Mouse (Mus musculus): ENCODE data around the gene Tent4a. TPM values are rescaled to one million over a fixed set of nuclear protein-coding genes. Genes with fewer than 3 reads are reported as not detected.

Gene Tent4a
- polyA plus RNA-seq, 1 experiment from 2014 or later = 7.5 TPM

DNA sequence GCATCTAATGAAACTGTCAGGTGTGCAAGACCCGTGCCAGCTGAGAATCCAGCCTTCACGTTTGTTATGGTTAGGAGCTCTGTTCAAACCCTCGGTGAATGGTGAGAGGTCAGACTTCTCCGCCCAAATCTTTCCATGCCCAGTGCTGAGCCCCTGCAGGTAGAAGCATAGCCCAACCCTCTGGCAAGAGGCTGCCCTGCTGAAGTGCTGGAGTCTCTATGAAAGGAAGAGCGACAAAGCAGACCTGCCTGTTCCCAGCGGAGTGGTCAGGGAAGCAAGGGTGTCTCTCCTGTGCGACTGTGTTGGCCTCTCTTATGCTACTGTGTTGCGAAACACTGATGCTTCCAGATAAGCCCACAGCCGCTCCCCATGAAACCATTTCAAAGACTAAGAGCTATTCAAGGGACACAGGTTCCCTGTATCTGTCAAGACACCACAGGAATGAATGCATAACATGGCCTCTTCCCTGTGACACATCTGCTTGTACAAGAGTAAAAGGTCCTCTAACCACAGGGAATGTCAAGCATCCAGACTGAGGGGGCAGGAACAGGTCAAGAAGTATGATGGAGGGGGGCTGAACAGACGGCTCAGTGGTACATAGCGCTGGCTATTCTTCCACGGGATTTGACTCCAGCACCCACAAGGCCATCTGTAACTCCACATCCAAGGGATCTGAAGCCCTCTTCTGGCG, 45.7 kb downstream of the Tent4a start:
- peaks cover 23% of the 10 kb centered on the region for H3K27me3 ChIP-seq (replicated peaks; ENCODE audit: control insufficient read depth, insufficient read depth, low read length)
- H3K4me2 ChIP-seq (ENCODE audit: low read length) = no peak overlapping the region
- no peak overlapping the region for H3K27ac ChIP-seq (ENCODE audit: low read length)
- H3K9me3 ChIP-seq (ENCODE audit: control insufficient read depth, low read length) = no peaks in the 10 kb centered on the region
- no peak overlapping the region for H3K9ac ChIP-seq (replicated peaks; ENCODE audit: low read depth, low read length)
- ATAC-seq = no peak
- H3K4me1 ChIP-seq (replicated peaks; ENCODE audit: control insufficient read depth, insufficient read depth, low read length) = peaks cover 7% of the 10 kb centered on the region; the same call in 1 of the 2 replicates
- no peaks in the 10 kb centered on the region for H3K36me3 ChIP-seq (ENCODE audit: control insufficient read depth, insufficient read depth)
- H3K4me3 ChIP-seq (replicated peaks; ENCODE audit: low read length) = no peak overlapping the region
- 39% methylated on average over 13 of the region's 13 CpGs for WGBS

DNA sequence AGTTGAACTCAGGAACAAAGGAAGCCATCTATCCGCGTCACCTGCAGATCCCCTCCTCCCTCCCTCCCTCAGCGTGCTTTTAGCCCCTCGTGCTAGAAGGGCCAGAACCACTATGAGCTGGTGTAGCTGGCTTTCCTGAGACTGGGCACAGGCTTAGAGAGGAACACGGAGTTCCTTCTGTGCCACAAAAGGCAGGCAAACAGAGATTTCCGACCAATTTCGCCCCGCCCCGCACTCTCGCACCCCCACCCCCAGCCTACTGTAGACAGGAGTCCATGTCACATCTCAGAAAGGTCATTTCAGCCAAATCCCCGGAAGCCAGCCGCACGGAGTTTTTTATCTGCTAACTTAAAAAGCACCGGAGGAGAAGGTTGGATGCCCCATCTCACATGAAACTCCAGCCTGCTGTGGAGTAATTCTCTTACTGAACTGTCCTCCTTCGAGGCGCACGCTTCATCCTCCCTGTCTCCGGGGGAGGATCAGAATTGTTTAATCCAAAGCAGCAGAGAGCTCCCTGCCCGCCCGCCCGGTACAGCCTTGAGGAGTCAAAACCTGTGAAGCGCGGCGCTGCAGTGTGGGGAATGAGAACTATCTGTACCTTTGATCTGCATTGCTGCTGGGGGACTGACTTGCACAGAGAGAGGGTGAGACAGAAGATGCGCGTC, 46.7 kb downstream of the Tent4a start:
- Histone ChIP-seq H3K4me2 (ENCODE audit: low read length) (peak overlapping the region; percentile 34), H3K27me3 (replicated peaks; ENCODE audit: control insufficient read depth, insufficient read depth, low read length) (peaks cover 30% of the 10 kb centered on the region), H3K4me3 (replicated peaks; ENCODE audit: low read length) (peak overlapping the region; percentile 28), H3K27ac (ENCODE audit: low read length) (no peak overlapping the region), H3K9me3 (ENCODE audit: control insufficient read depth, low read length) (no peaks in the 10 kb centered on the region), H3K9ac (replicated peaks; ENCODE audit: low read depth, low read length) (0 out of 2 replicates have a peak overlapping the region, but pooled peaks have one; percentile 0), H3K36me3 (ENCODE audit: control insufficient read depth, insufficient read depth) (no peaks in the 10 kb centered on the region), H3K4me1 (replicated peaks; ENCODE audit: control insufficient read depth, insufficient read depth, low read length) (peaks cover 10% of the 10 kb centered on the region)
- ATAC-seq = no peak
- 2% methylated on average over 26 of the region's 26 CpGs for WGBS

DNA sequence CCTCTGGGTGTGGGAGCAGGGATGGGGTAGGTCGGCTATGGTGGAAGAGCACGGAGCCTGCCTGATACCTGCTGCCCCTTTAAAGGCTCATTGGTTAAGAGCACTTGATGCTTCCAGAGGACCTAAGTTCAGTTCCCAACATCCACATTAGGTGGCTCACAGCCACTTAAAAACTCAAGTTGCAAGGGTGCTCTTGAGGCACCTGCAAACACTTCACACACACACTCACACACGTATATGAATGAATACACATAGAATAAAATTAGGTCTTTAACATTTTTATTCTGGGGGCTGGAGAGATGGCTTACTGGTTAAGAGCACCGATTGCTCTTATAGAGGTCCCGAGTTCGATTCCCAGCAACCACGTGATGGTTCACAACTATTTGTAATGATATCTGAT, 47.3 kb downstream of the Tent4a start:
- no peak overlapping the region for H3K4me2 ChIP-seq (ENCODE audit: low read length)
- H3K27me3 ChIP-seq (replicated peaks; ENCODE audit: control insufficient read depth, insufficient read depth, low read length) = peaks cover 30% of the 10 kb centered on the region

DNA sequence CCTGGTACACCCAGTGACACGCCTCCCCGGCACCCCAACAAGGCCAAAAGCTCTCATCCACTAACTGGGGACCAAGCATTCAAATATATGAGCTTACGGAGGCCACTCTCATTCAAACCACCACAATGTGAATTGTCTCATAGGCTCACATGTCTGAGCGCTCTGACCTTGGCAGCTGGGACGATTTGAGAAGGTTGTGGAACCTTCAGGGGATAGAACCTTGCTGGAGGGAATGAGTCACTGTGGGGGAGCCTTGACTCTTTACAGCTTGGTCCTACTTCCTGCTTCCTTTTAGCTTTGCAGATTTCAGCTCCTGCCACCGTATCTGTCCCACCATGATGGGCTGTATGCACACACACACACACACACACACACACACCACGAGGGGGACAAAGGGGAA, 48.6 kb downstream of the Tent4a start:
- H3K27me3 ChIP-seq (replicated peaks; ENCODE audit: control insufficient read depth, insufficient read depth, low read length) = peaks cover 30% of the 10 kb centered on the region

More for the DNA sequence above, 47.3 kb downstream of the Tent4a start:
- H3K4me1 ChIP-seq (replicated peaks; ENCODE audit: control insufficient read depth, insufficient read depth, low read length) = peaks cover 16% of the 10 kb centered on the region
- WGBS = 84% methylated on average over 7 of the region's 7 CpGs
- no peak overlapping the region for H3K4me3 ChIP-seq (replicated peaks; ENCODE audit: low read length)
- ATAC-seq = no peak
- no peaks in the 10 kb centered on the region for H3K9me3 ChIP-seq (ENCODE audit: control insufficient read depth, low read length)
- no peaks in the 10 kb centered on the region for H3K36me3 ChIP-seq (ENCODE audit: control insufficient read depth, insufficient read depth)
- no peak overlapping the region for H3K27ac ChIP-seq (ENCODE audit: low read length)
- H3K9ac ChIP-seq (replicated peaks; ENCODE audit: low read depth, low read length) = no peak overlapping the region

DNA sequence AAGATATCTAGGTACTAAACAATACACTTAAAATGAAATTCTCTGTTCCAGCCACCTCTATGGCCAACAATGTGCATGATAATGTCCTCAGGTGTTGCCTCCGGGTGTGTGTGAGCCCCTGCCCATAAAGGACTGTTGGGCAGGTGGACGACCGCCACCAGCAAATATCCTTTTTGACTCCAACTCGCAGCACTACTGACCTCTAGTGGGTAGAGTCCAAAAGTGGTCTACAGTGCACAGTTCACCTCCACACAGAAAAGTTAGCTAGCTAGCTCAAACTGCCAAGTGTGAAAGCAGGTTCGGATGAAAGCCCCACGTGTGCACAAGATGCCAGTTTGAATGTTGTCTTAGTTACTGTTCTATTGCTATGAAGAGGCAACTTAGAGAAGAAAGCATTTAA, 49.1 kb downstream of the Tent4a start:
- WGBS = 14% methylated on average over 6 of the region's 6 CpGs
- H3K27me3 ChIP-seq (replicated peaks; ENCODE audit: control insufficient read depth, insufficient read depth, low read length) = peaks cover 30% of the 10 kb centered on the region
- peaks cover 29% of the 10 kb centered on the region for H3K4me1 ChIP-seq (replicated peaks; ENCODE audit: control insufficient read depth, insufficient read depth, low read length)

More for the DNA sequence above, 48.6 kb downstream of the Tent4a start:
- H3K36me3 ChIP-seq (ENCODE audit: control insufficient read depth, insufficient read depth) = no peaks in the 10 kb centered on the region
- no peak overlapping the region for H3K9ac ChIP-seq (replicated peaks; ENCODE audit: low read depth, low read length)
- no peaks in the 10 kb centered on the region for H3K9me3 ChIP-seq (ENCODE audit: control insufficient read depth, low read length)
- ATAC-seq = no peak
- WGBS = 65% methylated on average over 7 of the region's 7 CpGs
- no peak overlapping the region for H3K4me3 ChIP-seq (replicated peaks; ENCODE audit: low read length)
- H3K4me2 ChIP-seq (ENCODE audit: low read length) = no peak overlapping the region
- no peak overlapping the region for H3K27ac ChIP-seq (ENCODE audit: low read length)
- peaks cover 29% of the 10 kb centered on the region for H3K4me1 ChIP-seq (replicated peaks; ENCODE audit: control insufficient read depth, insufficient read depth, low read length)

DNA sequence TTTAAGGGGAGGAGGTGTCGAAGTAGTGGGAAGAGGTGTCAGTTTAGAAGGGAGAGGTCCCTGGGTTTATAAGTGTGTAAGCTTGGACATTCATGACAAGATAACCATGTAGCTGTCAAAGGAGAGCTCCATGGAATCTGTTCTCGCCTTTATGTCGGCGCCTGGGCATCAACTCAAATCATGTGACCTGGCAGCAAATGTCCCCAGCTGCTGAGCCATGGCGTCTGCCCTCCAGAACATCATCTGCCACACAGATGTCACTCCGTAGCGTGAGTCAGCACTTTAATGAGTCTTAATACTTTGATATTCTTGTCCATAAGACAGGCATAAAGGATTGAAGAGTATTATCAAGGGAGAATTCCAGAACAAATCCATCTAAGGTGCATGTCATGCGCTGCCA, 51.7 kb downstream of the Tent4a start:
- H3K4me1 ChIP-seq (replicated peaks; ENCODE audit: control insufficient read depth, insufficient read depth, low read length) = peaks cover 25% of the 10 kb centered on the region
- no peak for ATAC-seq
- H3K27me3 ChIP-seq (replicated peaks; ENCODE audit: control insufficient read depth, insufficient read depth, low read length) = peaks cover 22% of the 10 kb centered on the region
- H3K9ac ChIP-seq (replicated peaks; ENCODE audit: low read depth, low read length) = no peak overlapping the region
- H3K36me3 ChIP-seq (ENCODE audit: control insufficient read depth, insufficient read depth) = no peaks in the 10 kb centered on the region
- H3K9me3 ChIP-seq (ENCODE audit: control insufficient read depth, low read length) = no peaks in the 10 kb centered on the region
- H3K4me3 ChIP-seq (replicated peaks; ENCODE audit: low read length) = no peak overlapping the region
- peak overlapping the region; percentile 69; the same call in 1 of the 2 replicates for H3K4me2 ChIP-seq (ENCODE audit: low read length)
- WGBS = 41% methylated on average over 8 of the region's 8 CpGs
- no peak overlapping the region for H3K27ac ChIP-seq (ENCODE audit: low read length)

More for the DNA sequence above, 49.1 kb downstream of the Tent4a start:
- Histone ChIP-seq H3K4me3 (replicated peaks; ENCODE audit: low read length) (no peak overlapping the region), H3K9me3 (ENCODE audit: control insufficient read depth, low read length) (no peaks in the 10 kb centered on the region), H3K4me2 (ENCODE audit: low read length) (no peak overlapping the region), H3K36me3 (ENCODE audit: control insufficient read depth, insufficient read depth) (no peaks in the 10 kb centered on the region), H3K9ac (replicated peaks; ENCODE audit: low read depth, low read length) (no peak overlapping the region), H3K27ac (ENCODE audit: low read length) (no peak overlapping the region)
- no peak for ATAC-seq

DNA sequence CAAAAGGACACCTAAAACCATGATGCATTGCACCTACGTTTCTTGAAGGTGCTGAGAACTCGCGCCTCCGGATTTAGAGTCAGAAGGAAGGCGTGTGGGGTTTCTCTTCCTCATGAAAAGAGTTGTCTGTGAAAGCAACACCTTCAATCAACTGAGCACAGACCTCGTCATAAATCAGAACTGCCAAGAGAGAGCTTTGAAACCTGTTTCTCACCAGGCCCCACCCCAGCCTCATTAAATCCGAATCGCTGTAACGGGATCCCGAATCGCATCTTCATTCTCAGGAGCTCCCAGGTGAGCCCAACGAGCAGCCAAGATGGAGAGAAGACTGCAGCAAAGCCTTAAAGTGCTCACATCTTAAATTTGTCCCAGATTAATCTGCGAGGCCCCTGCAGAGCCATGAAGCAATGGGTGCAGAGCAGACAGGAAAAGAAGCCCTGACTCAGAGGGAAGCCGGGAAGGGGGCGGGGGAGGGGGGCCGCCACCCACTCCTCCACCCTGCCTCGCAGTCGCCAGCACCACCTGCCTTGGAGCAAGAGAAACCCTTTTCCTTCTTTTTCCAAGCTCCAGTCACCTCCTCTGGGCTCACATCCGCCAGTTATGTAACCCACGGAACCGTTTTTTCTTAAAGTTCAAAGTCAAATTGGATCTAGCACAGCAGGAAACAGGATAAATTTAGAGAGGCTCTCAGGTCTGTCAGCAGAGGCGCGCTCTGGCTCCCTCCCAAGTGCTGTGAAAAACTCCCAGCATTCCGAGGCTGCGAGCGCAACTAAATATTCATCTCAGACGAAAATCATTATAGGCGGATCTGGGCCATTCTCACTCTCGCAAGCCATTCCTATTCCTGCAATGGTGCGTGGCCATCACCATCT, 52.5 kb downstream of the Tent4a start:
- ATAC-seq = peak; percentile 64
- H3K9ac ChIP-seq (replicated peaks; ENCODE audit: low read depth, low read length) = peak overlapping the region; percentile 27; the same call in 1 of the 2 replicates
- H3K4me2 ChIP-seq (ENCODE audit: low read length) = peak overlapping the region; percentile 69
- H3K9me3 ChIP-seq (ENCODE audit: control insufficient read depth, low read length) = no peaks in the 10 kb centered on the region
- 2% methylated on average over 30 of the region's 30 CpGs for WGBS
- peaks cover 22% of the 10 kb centered on the region for H3K4me1 ChIP-seq (replicated peaks; ENCODE audit: control insufficient read depth, insufficient read depth, low read length)
- H3K27me3 ChIP-seq (replicated peaks; ENCODE audit: control insufficient read depth, insufficient read depth, low read length) = peaks cover 19% of the 10 kb centered on the region
- H3K4me3 ChIP-seq (replicated peaks; ENCODE audit: low read length) = peak overlapping the region; percentile 37
- H3K36me3 ChIP-seq (ENCODE audit: control insufficient read depth, insufficient read depth) = no peaks in the 10 kb centered on the region
- no peak overlapping the region for H3K27ac ChIP-seq (ENCODE audit: low read length)

DNA sequence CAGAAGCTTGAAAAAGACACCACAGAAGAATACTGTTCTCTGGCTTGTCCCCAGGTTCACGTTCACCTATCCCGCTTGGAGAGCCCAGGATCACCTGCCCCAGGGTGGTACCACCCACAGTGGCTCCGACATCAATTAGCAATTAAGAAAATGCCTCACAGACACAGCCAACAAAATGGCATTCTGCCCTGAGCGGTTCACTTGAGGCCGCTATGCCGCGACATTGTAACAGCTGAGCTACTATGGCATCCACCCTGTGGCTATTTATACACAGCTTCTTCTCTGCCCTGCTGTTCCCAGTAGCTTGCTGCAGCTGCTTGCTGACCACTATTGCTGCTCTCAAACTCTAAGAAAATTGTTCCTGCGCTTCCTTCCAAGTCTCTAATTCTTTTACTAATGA, 53.4 kb downstream of the Tent4a start:
- H3K4me3 ChIP-seq (replicated peaks; ENCODE audit: low read length) = no peak overlapping the region
- H3K9me3 ChIP-seq (ENCODE audit: control insufficient read depth, low read length) = no peaks in the 10 kb centered on the region
- no peak overlapping the region for H3K9ac ChIP-seq (replicated peaks; ENCODE audit: low read depth, low read length)
- H3K4me2 ChIP-seq (ENCODE audit: low read length) = peak overlapping the region; percentile 69
- peaks cover 17% of the 10 kb centered on the region for H3K27me3 ChIP-seq (replicated peaks; ENCODE audit: control insufficient read depth, insufficient read depth, low read length)
- peaks cover 22% of the 10 kb centered on the region for H3K4me1 ChIP-seq (replicated peaks; ENCODE audit: control insufficient read depth, insufficient read depth, low read length)
- no peak overlapping the region for H3K27ac ChIP-seq (ENCODE audit: low read length)
- ATAC-seq = peak; percentile 11; the same call in 1 of the 2 replicates
- H3K36me3 ChIP-seq (ENCODE audit: control insufficient read depth, insufficient read depth) = no peaks in the 10 kb centered on the region
- 1% methylated on average over 8 of the region's 8 CpGs for WGBS

DNA sequence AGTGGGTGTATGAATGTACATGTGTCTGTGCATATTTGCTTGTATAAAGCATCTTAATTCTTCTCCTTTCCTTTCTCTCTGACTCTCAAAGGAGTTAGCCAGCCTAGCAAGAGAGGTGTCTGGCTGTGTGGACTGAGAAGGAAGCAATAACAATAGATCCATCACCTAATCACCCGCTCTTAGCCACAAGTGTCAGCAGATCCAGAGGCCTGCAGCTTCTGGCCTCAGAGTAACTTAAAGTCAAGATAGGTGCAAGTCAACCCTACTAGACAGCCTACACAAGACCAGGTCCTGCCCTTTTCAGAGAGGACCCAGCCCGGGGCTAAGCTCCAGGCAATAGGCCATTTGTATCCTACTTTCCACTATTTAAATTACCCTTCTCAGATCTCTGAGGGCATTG, 54.5 kb downstream of the Tent4a start:
- WGBS = 85% methylated on average over 2 of the region's 2 CpGs
- Histone ChIP-seq H3K4me1 (replicated peaks; ENCODE audit: control insufficient read depth, insufficient read depth, low read length) (peaks cover 22% of the 10 kb centered on the region), H3K36me3 (ENCODE audit: control insufficient read depth, insufficient read depth) (no peaks in the 10 kb centered on the region), H3K27ac (ENCODE audit: low read length) (no peak overlapping the region), H3K9me3 (ENCODE audit: control insufficient read depth, low read length) (no peaks in the 10 kb centered on the region), H3K4me3 (replicated peaks; ENCODE audit: low read length) (no peak overlapping the region), H3K4me2 (ENCODE audit: low read length) (no peak overlapping the region), H3K9ac (replicated peaks; ENCODE audit: low read depth, low read length) (no peak overlapping the region), H3K27me3 (replicated peaks; ENCODE audit: control insufficient read depth, insufficient read depth, low read length) (peaks cover 17% of the 10 kb centered on the region)
- no peak for ATAC-seq

All from forebrain, embryonic 16.5 days (tissue).